Mouse (Mus musculus): ENCODE results near the gene Elmo1.

The Elmo1 gene

DNA sequence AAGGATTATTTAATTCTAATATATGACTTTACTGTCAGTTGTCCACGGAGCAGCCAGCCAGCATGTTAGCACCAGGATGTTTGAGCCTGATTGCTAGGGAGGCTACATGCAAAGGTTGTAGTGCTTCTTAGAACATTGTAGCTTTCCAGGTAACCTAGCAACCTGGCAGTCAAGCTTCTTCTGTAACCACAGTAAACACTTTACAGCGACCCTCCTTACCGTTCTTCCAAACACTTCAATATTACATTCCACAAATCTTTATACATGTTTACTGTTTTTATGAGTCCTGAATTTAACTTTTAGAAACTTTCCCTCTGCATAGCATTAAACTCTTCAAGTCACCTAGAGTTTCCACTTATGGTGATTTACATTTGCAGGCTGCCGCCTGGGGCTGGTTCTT lies 233.1 kb downstream of the Elmo1 start:
- no peak for DNase-seq (ENCODE audit: low spot score)

- DNase-seq (ENCODE audit: low spot score) = no peak
Measured at GRCm38 (mm10) chr13:20327064-20327463, 236.7 kb downstream of the Elmo1 start.

GRCm38 (mm10) chr13:20327975-20328374 lies 237.6 kb downstream of the Elmo1 start:
- no peak for DNase-seq (ENCODE audit: low spot score)

GRCm38 (mm10) chr13:20328672-20329071 lies 238.3 kb downstream of the Elmo1 start:
- DNase-seq (ENCODE audit: low spot score) = no peak

DNA sequence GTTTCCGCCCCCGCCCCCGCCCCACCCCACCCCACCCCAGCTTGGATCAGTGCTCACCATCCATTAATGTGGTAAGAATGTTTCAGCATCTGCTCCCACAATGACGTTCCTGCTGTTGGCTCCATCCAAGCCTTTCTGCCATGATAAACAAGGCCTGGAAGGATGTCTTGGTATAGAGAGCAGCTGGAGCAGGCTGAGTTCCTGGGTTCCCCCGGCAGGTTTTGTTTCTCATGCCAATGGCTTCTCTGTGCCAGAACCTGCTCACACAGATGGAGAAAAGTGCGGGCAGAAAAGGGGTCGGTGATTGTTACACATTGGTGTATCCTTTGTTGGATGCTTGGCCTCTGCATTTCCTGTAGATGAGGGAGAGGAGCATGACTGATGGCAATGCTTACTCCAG lies 240.6 kb downstream of the Elmo1 start:
- no peak for DNase-seq (ENCODE audit: low spot score)

GRCm38 (mm10) chr13:20335051-20335888 lies 244.9 kb downstream of the Elmo1 start:
- DNase-seq (ENCODE audit: low spot score) = no peak

GRCm38 (mm10) chr13:20335889-20336497 lies 245.6 kb downstream of the Elmo1 start:
- no peak for DNase-seq (ENCODE audit: low spot score)

DNA sequence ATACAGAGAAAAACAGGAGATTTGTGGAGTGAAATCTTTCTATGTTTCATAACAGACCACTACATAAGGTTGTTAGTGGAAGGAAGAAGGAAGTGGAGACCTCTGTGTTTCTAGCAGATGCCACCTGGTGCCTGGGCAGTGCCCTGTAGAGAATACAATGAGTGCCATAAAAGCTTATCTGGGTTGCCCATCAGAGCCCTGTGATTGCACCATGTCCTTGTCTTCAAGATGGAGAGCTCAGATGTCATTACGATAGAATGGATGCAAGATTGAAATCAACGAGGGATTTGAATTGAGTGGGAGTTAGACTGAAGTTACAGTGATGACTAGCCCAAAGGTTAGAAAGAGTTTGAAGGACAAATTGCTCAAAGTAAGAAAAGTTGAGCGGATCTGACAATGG lies 252.5 kb downstream of the Elmo1 start:
- DNase-seq (ENCODE audit: low spot score) = no peak

GRCm38 (mm10) chr13:20349754-20350153 lies 259.4 kb downstream of the Elmo1 start:
- no peak for DNase-seq (ENCODE audit: low spot score)

GRCm38 (mm10) chr13:20352631-20353030 lies 262.2 kb downstream of the Elmo1 start:
- DNase-seq (ENCODE audit: low spot score) = no peak

- no peak for DNase-seq (ENCODE audit: low spot score)
Measured at GRCm38 (mm10) chr13:20353862-20354603, 263.6 kb downstream of the Elmo1 start.

- no peak for DNase-seq (ENCODE audit: low spot score)
Measured at GRCm38 (mm10) chr13:20354604-20354999, 264.2 kb downstream of the Elmo1 start.

- no peak for DNase-seq (ENCODE audit: low spot score)
Measured at GRCm38 (mm10) chr13:20362541-20362940, 272.1 kb downstream of the Elmo1 start.

DNA sequence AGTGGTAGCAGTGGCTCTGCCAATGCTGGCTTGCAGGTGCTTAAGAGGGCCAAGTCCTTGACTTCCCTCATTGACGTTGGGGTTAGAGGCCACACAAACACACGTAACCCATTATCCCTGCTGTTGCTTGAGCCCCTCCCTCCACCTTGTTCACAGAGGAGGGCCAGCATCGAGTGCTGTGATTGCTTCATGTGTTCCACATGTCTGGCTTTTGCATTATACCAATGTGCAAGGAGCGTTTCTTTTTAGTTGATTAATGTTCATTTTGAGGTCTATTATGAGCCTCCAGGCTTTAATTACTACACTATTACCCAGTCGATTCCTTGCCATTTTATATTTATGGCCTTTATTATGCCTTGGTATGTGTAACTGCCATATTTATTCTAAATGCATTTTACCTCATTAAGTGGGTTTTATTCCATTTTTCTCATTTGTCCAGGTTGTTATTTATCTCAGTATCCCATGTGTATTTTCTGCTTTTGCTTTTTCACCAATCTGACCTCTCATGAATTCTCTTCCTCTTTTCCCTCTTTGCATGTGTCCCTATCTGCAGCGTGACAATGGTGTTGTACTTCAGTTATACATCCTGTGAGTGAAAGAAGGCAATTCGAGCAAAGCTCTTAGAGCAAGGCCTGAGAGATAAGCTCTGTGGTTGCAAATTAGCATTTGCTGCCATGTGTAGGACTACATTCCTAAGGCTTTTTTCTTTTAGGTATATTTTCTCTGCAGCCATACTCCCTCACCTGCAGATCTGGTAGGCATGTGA lies 275.6 kb downstream of the Elmo1 start:
- DNase-seq (ENCODE audit: low spot score) = no peak

DNA sequence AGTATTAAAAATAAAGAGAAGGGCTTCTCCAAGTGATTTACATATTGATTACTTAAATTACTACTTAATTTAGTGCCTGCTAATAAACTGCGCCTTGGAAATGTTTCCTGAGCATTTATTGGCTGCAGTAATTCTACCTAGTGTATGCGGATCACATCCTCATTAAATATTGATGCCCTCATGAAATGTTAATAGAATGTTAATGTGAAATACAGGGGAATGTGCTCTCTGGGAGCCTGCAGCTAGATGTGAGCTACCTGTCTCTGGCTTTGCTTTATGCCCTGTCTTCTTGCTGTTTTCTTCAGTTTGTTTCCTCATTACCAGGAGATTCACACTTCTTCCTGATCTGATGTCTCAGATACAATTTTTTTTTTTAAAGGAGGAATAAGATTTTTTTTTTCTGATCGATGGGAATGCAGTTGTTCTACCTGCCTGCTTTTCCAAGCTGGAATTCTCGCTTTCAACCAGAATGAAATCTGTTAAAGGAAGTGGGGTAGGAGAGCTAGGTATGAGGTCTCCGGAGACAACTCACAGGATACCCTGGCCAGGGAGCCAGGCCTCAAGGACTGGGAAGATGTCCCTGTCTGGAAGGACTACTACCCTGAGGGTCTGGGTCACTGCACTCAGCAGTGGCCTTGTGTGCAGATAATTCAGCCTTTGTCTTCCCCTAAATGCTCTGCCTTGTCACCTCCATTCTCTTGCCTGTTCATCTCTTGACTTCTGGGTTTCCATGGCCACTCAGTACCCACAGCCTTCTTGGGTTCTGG lies 279.8 kb downstream of the Elmo1 start:
- DNase-seq (ENCODE audit: low spot score) = no peak

- no peak for DNase-seq (ENCODE audit: low spot score)
Measured at GRCm38 (mm10) chr13:20371501-20371900, 281.1 kb downstream of the Elmo1 start.

GRCm38 (mm10) chr13:20372335-20372734 lies 281.9 kb downstream of the Elmo1 start:
- no peak for DNase-seq (ENCODE audit: low spot score)

GRCm38 (mm10) chr13:20378869-20379268 lies 288.5 kb downstream of the Elmo1 start:
- DNase-seq (ENCODE audit: low spot score) = no peak

- DNase-seq (ENCODE audit: low spot score) = peak; percentile 24
Measured at GRCm38 (mm10) chr13:20383875-20384274, 293.5 kb downstream of the Elmo1 start.

DNA sequence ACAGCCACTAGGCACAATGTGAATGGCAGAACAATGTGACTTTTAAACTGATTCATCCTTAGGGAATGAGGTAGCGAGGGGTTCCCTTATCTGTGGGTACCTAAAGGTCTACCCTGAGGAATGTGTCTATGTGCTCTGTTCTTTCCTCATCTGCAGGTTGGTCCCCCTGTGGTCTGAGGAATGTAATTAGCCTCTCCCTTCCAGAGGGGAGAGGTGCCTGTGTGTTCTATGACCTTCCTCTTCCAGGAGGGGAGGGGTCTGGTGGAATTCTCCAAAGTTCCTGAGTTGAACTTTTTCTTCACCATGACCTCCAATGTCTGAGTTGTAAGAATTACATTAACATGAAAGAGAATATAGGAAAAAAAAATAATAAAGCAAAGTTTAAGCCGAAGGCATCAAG lies 294.4 kb downstream of the Elmo1 start:
- DNase-seq (ENCODE audit: low spot score) = no peak

DNA sequence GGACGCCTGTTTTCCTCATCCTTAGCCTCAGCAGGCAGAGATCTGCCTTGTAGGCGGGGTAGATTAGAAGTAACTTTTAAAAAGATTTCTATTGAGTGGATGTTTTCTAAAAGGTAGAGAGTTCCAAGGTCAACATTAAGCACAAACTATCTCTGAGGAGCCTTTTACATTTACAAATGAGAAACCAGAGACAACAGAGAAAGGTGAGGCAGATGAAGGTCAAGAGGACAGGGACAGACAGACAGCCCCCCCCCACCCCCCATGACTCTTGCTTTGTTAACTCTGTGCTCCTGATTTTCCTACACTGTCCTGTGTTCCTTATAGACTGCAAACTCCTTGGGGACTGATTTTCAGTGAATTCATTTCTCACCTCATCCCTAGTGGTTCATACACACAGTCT lies 295.0 kb downstream of the Elmo1 start:
- DNase-seq (ENCODE audit: low spot score) = no peak

Data from ovary, postnatal 36 days (tissue).